ENCODE assay signal across 10 mouse cellular contexts in genomic region chr1:190976887-190977573, GRCm38 (mm10). TPM values are rescaled to one million over a fixed set of nuclear protein-coding genes. Genes with fewer than 3 reads are reported as not detected.
DNase-seq lines count a peak whose midpoint lies in the region; ATAC-seq and TF ChIP-seq lines count a peak whose summit lies in the region.
"Had no signal": no experiment of that assay in that cellular context is flagged by ENCODE, and none has a peak within 500 bp of the region (broad histone marks: within the 10 kb centered on the region; RNA-seq: fewer than 3 reads in every experiment).

No protein-coding gene starts in this region.

- peak; percentile 32 to 48 for DNase-seq in cerebellum, postnatal 14 days
- DNase-seq in cerebellum, postnatal 25 days: no peak
- peak; percentile 36 for DNase-seq in 3134 (ENCODE audit: extremely low read depth, insufficient read length, low spot score)
- no peak for DNase-seq in forebrain, postnatal 0 days
- DNase-seq in adrenal gland, postnatal 10 days: no peak
- DNase-seq in cerebellum, adult 9-11 months: no peak
- DNase-seq: adrenal gland, adult 2 months had no signal

- H3K27me3 ChIP-seq in forebrain, postnatal 0 days (ENCODE audit: insufficient read depth, low read length): no peaks in the 10 kb centered on the region
- H3K27me3 ChIP-seq in limb, embryonic 15.5 days: no peaks in the 10 kb centered on the region

- peak overlapping the region; percentile 90 for H3K9ac ChIP-seq in forebrain, postnatal 0 days
- H3K9ac ChIP-seq in limb, embryonic 15.5 days: no peak overlapping the region
- H3K9ac ChIP-seq: liver, embryonic 15.5 days had no signal

- H3K4me1 ChIP-seq in forebrain, postnatal 0 days (ENCODE audit: insufficient read depth): peaks cover 20% of the 10 kb centered on the region
- peaks cover 26% of the 10 kb centered on the region for H3K4me1 ChIP-seq in limb, embryonic 15.5 days

- no peak for ATAC-seq in forebrain, postnatal 0 days
- ATAC-seq in limb, embryonic 15.5 days (ENCODE audit: insufficient number of reproducible peaks, low FRiP score, low TSS enrichment, low read depth): no peak
- ATAC-seq in granulocyte monocyte progenitor cell, adult 5-6 weeks (replicated peaks; ENCODE audit: poor library complexity, severe bottlenecking): no peak

- no peak for TF ChIP-seq CTCF in forebrain, postnatal 0 days (IDR thresholded peaks at IDR 0.05; ENCODE audit: low read depth)

- peaks cover 32% of the 10 kb centered on the region for H3K36me3 ChIP-seq in forebrain, postnatal 0 days (ENCODE audit: insufficient read depth)
- H3K36me3 ChIP-seq in limb, embryonic 15.5 days: peaks cover 31% of the 10 kb centered on the region
- H3K36me3 ChIP-seq: liver, embryonic 15.5 days had no signal

- no peak overlapping the region for H3K27ac ChIP-seq in forebrain, postnatal 0 days (ENCODE audit: low read depth, low read length)
- peak overlapping the region; percentile 43 for H3K27ac ChIP-seq in limb, embryonic 15.5 days
- H3K27ac ChIP-seq: liver, embryonic 15.5 days had no signal

- peak overlapping the region; percentile 75 for H3K4me2 ChIP-seq in forebrain, postnatal 0 days (ENCODE audit: low read depth)
- H3K4me2 ChIP-seq in limb, embryonic 15.5 days: peak overlapping the region; percentile 94

- peak overlapping the region; percentile 67 for H3K4me3 ChIP-seq in forebrain, postnatal 0 days (ENCODE audit: low read depth, low read length)
- H3K4me3 ChIP-seq in limb, embryonic 15.5 days: peak overlapping the region; percentile 61
- H3K4me3 ChIP-seq: liver, embryonic 15.5 days had no signal

- WGBS in forebrain, postnatal 0 days: 39% methylated on average over 11 of the region's 11 CpGs
- WGBS in limb, embryonic 15.5 days: 24% methylated on average over 11 of the region's 11 CpGs

- no peaks in the 10 kb centered on the region for H3K9me3 ChIP-seq in forebrain, postnatal 0 days (ENCODE audit: low read length)
- H3K9me3 ChIP-seq in limb, embryonic 15.5 days: no peaks in the 10 kb centered on the region
- H3K9me3 ChIP-seq: liver, embryonic 15.5 days had no signal

RNA-seq across cellular contexts. Expression of gene Vash2, which starts 2.1 kb away (rescaled TPM):
- 46.4 and 47.5 TPM in 2 replicates for total RNA-seq in forebrain, postnatal 0 days (2014; rRNA removed)
- 60.9 and 63.7 TPM in 2 replicates for polyA plus RNA-seq in forebrain, postnatal 0 days (2015; fragmentation: Nextera tagmentation; extraction: Ambion mirVana)
- polyA plus RNA-seq in limb, embryonic 15.5 days (2015; fragmentation: Nextera tagmentation; extraction: Ambion mirVana): 45.1 and 51.9 TPM in 2 replicates
- 1 to 10 TPM; 1.3 to 3.1 TPM for total RNA-seq in adrenal gland, postnatal 10 days (2021)
- total RNA-seq in granulocyte monocyte progenitor cell, adult 5-6 weeks (2014; fragmentation: Nextera tagmentation): 0.64 TPM in 1 of 2 replicates, not detected in the other
- 0.21 TPM in 1 of 2 replicates, not detected in the other for total RNA-seq in granulocyte monocyte progenitor cell, adult 5-6 weeks (2017)

RNA-seq across cellular contexts. Expression of gene Flvcr1, which starts 48.9 kb away (rescaled TPM):
- 28.8 and 33.9 TPM in 2 replicates for total RNA-seq in forebrain, postnatal 0 days (2014; rRNA removed)
- polyA plus RNA-seq in forebrain, postnatal 0 days (2015; fragmentation: Nextera tagmentation; extraction: Ambion mirVana): 5.1 and 7.6 TPM in 2 replicates
- polyA plus RNA-seq in limb, embryonic 15.5 days (2015; fragmentation: Nextera tagmentation; extraction: Ambion mirVana): 4.0 and 5.2 TPM in 2 replicates
- 10 to 100 TPM; 18.1 to 24.0 TPM for total RNA-seq in adrenal gland, postnatal 10 days (2021)
- 25.1 and 29.5 TPM in 2 replicates for total RNA-seq in granulocyte monocyte progenitor cell, adult 5-6 weeks (2014; fragmentation: Nextera tagmentation)
- 27.0 and 32.6 TPM in 2 replicates for total RNA-seq in granulocyte monocyte progenitor cell, adult 5-6 weeks (2017)

RNA-seq across cellular contexts. Expression of gene Angel2, which starts 52.1 kb away (rescaled TPM):
- 48.5 and 49.1 TPM in 2 replicates for total RNA-seq in forebrain, postnatal 0 days (2014; rRNA removed)
- 44.3 and 47.7 TPM in 2 replicates for polyA plus RNA-seq in forebrain, postnatal 0 days (2015; fragmentation: Nextera tagmentation; extraction: Ambion mirVana)
- 40.3 and 42.5 TPM in 2 replicates for polyA plus RNA-seq in limb, embryonic 15.5 days (2015; fragmentation: Nextera tagmentation; extraction: Ambion mirVana)
- total RNA-seq in adrenal gland, postnatal 10 days (2021): 10 to 100 TPM; 43.4 to 49.8 TPM
- 27.0 and 34.8 TPM in 2 replicates for total RNA-seq in granulocyte monocyte progenitor cell, adult 5-6 weeks (2014; fragmentation: Nextera tagmentation)
- 29.4 and 49.4 TPM in 2 replicates for total RNA-seq in granulocyte monocyte progenitor cell, adult 5-6 weeks (2017)

RNA-seq across cellular contexts. Expression of gene Spata45, which starts 59.4 kb away (rescaled TPM):
- total RNA-seq in forebrain, postnatal 0 days (2014; rRNA removed): not detected in 2 replicates
- not detected in 2 replicates for polyA plus RNA-seq in forebrain, postnatal 0 days (2015; fragmentation: Nextera tagmentation; extraction: Ambion mirVana)
- not detected in 2 replicates for polyA plus RNA-seq in limb, embryonic 15.5 days (2015; fragmentation: Nextera tagmentation; extraction: Ambion mirVana)
- not detected for total RNA-seq in adrenal gland, postnatal 10 days (2021)
- not detected in 2 replicates for total RNA-seq in granulocyte monocyte progenitor cell, adult 5-6 weeks (2014; fragmentation: Nextera tagmentation)
- total RNA-seq in granulocyte monocyte progenitor cell, adult 5-6 weeks (2017): not detected in 2 replicates
- total RNA-seq: adrenal gland, adult 2 months had no signal
- polyA plus RNA-seq: adrenal gland, adult 2 months; liver, embryonic 15.5 days had no signal

Comparison
In these comparisons a context has a peak if more than half of its experiments do, and no peak if none do; other contexts are left out.
1. DNase-seq: peak in cerebellum, postnatal 14 days (2 of 2) and 3134 (single experiment); none in cerebellum, postnatal 25 days (0 of 2), forebrain, postnatal 0 days (single experiment), adrenal gland, postnatal 10 days (single experiment) and cerebellum, adult 9-11 months (single experiment).
2. RNA of gene Vash2, which starts 2.1 kb away (total RNA-seq): 46.4 to 47.5 TPM in forebrain, postnatal 0 days; 1.3 to 3.1 TPM in adrenal gland, postnatal 10 days and 0.21 to 0.64 TPM in granulocyte monocyte progenitor cell, adult 5-6 weeks; every median in the first group is over 10 times any median in the second.